Mouse (Mus musculus) midbrain, embryonic 14.5 days (tissue): ENCODE results near the gene Ptma. TPM values are rescaled to one million over a fixed set of nuclear protein-coding genes. Genes with fewer than 3 reads are reported as not detected.

Experiments used
- ATAC-seq: fragments of 200-750 bp; cut with Nextera tagmentation; 2 replicates; pipeline ENCODE4 v1.8.0; 2017; ENCODE audit warnings: moderate number of reproducible peaks, moderate library complexity; ENCODE audit not compliant: low FRiP score, low TSS enrichment
- DNase-seq: peaks from one replicate; pipeline ENCODE4 v3.0.0-alpha.2; 2015
- H3K27ac ChIP-seq: fragments of 300-500 bp; sonication (generic); replicated peaks from 2 replicates; pipeline ENCODE4 v1.5.1; 2014; ENCODE audit warnings: mild to moderate bottlenecking, low read depth, low read length, moderate library complexity
- H3K27me3 ChIP-seq: fragments of 300-500 bp; sonication (generic); 2 replicates; pipeline ENCODE4 v1.6.1; 2014; ENCODE audit warnings: low read length, control low read depth, mixed read lengths; ENCODE audit not compliant: control insufficient read depth, insufficient read depth
- H3K36me3 ChIP-seq: fragments of 300-500 bp; sonication (generic); 2 replicates; pipeline ENCODE4 v1.6.1; 2014; ENCODE audit warnings: low read length, control low read depth; ENCODE audit not compliant: control insufficient read depth, insufficient read depth
- H3K4me1 ChIP-seq: fragments of 300-500 bp; sonication (generic); 2 replicates; pipeline ENCODE4 v1.6.1; 2014; ENCODE audit warnings: mild to moderate bottlenecking, antibody characterized with exemption, low read length, control low read depth; ENCODE audit not compliant: control insufficient read depth, insufficient read depth
- H3K4me2 ChIP-seq: fragments of 300-500 bp; sonication (generic); 2 replicates; pipeline ENCODE4 v1.6.1; 2014; ENCODE audit warnings: mild to moderate bottlenecking, low read length, moderate library complexity
- H3K4me3 ChIP-seq: fragments of 300-500 bp; sonication (generic); replicated peaks from 2 replicates; pipeline ENCODE4 v1.5.1; 2014; ENCODE audit warnings: low read depth, low read length
- H3K9ac ChIP-seq: fragments of 300-500 bp; sonication (generic); replicated peaks from 2 replicates; pipeline ENCODE4 v1.6.1; 2014; ENCODE audit warnings: mild to moderate bottlenecking, low read length, moderate library complexity
- H3K9me3 ChIP-seq: fragments of 300-500 bp; sonication (generic); 2 replicates; pipeline ENCODE4 v1.6.1; 2016; ENCODE audit warnings: low read length, control low read depth, mixed read lengths; ENCODE audit not compliant: control insufficient read depth
- WGBS: fragments of 180-500 bp; shearing (Covaris S2); extraction: QIAGEN DNeasy Blood & Tissue Kit; methylation state at CpG from one replicate; pipeline ENCODE4 v1.1.7; 2014; 5-methylcytosine and 5-hydroxymethylcytosine counted together
- polyA plus RNA-seq: library from polyadenylated mRNA; unstranded; fragments of >200 nt; fragmentation: Nextera tagmentation; extraction: Ambion mirVana; gene quantifications from 2 replicates; pipeline ENCODE4 v1.2.1, GENCODE M21; 2014

Ptma gene
- polyA plus RNA-seq, 1 experiment from 2014 or later: 2,168 TPM

- 65% methylated on average over 3 of the region's 3 CpGs for WGBS
These were observed 9.4 kb upstream of the Ptma start for GRCm38 (mm10) chr1:86517076-86517475.

GRCm38 (mm10) chr1:86520361-86520760, 6.2 kb upstream of the Ptma start:
- ATAC-seq (no peak), DNase-seq (no peak)
- H3K27ac ChIP-seq: no peak overlapping the region
- no peak overlapping the region for H3K4me2 ChIP-seq
- H3K9ac ChIP-seq: no peak overlapping the region
- WGBS: 39% methylated on average over 7 of the region's 7 CpGs
- peaks cover 14% of the 10 kb centered on the region for H3K4me1 ChIP-seq
- H3K9me3 ChIP-seq: no peaks in the 10 kb centered on the region
- no peaks in the 10 kb centered on the region for H3K27me3 ChIP-seq
- no peak overlapping the region for H3K4me3 ChIP-seq
- H3K36me3 ChIP-seq: no peaks in the 10 kb centered on the region

More at GRCm38 (mm10) chr1:86517076-86517475, 9.4 kb upstream of the Ptma start:
- H3K9ac ChIP-seq: no peak overlapping the region
- no peak overlapping the region for H3K27ac ChIP-seq
- H3K27me3 ChIP-seq: no peaks in the 10 kb centered on the region
- ATAC-seq: no peak
- H3K4me3 ChIP-seq: no peak overlapping the region
- no peak for DNase-seq
- no peaks in the 10 kb centered on the region for H3K36me3 ChIP-seq
- H3K9me3 ChIP-seq: no peaks in the 10 kb centered on the region
- H3K4me2 ChIP-seq: no peak overlapping the region
- no peaks in the 10 kb centered on the region for H3K4me1 ChIP-seq

- DNase-seq (no peak), ATAC-seq (no peak)
- H3K27ac ChIP-seq: 0 out of 2 replicates have a peak overlapping the region, but pooled peaks have one; percentile 37
- H3K4me1 ChIP-seq: peaks cover 14% of the 10 kb centered on the region
- WGBS: 48% methylated on average over 7 of the region's 7 CpGs
- peak overlapping the region; percentile 34; the same call in 1 of the 2 replicates for H3K9ac ChIP-seq
- H3K4me2 ChIP-seq: no peak overlapping the region
- no peaks in the 10 kb centered on the region for H3K9me3 ChIP-seq
- no peak overlapping the region for H3K4me3 ChIP-seq
- no peaks in the 10 kb centered on the region for H3K36me3 ChIP-seq
- no peaks in the 10 kb centered on the region for H3K27me3 ChIP-seq
These were observed 4.1 kb upstream of the Ptma start for GRCm38 (mm10) chr1:86522286-86522871.

GRCm38 (mm10) chr1:86523776-86524618, 2.5 kb upstream of the Ptma start:
- Histone ChIP-seq H3K27me3 (no peaks in the 10 kb centered on the region), H3K27ac (peak overlapping the region; percentile 100), H3K4me1 (peaks cover 14% of the 10 kb centered on the region), H3K36me3 (peaks cover 3% of the 10 kb centered on the region), H3K4me2 (peak overlapping the region; percentile 96), H3K9ac (peak overlapping the region; percentile 52; the same call in 1 of the 2 replicates), H3K4me3 (no peak overlapping the region), H3K9me3 (no peaks in the 10 kb centered on the region)
- DNase-seq: no peak
- 91% methylated on average over 8 of the region's 8 CpGs for WGBS
- no peak for ATAC-seq

GRCm38 (mm10) chr1:86524619-86525498, 1.7 kb upstream of the Ptma start:
- no peaks in the 10 kb centered on the region for H3K9me3 ChIP-seq
- peak overlapping the region; percentile 100 for H3K4me3 ChIP-seq
- H3K9ac ChIP-seq: peak overlapping the region; percentile 89
- H3K36me3 ChIP-seq: peaks cover 12% of the 10 kb centered on the region
- ATAC-seq: peak; percentile 76
- WGBS: 1% methylated on average over 53 of the region's 53 CpGs
- H3K4me1 ChIP-seq: peaks cover 21% of the 10 kb centered on the region
- H3K27me3 ChIP-seq: no peaks in the 10 kb centered on the region
- H3K4me2 ChIP-seq: peak overlapping the region; percentile 96
- peak overlapping the region; percentile 100 for H3K27ac ChIP-seq
- DNase-seq: peak; percentile 100

- no peaks in the 10 kb centered on the region for H3K27me3 ChIP-seq
- peak overlapping the region; percentile 96 for H3K4me2 ChIP-seq
- peaks cover 23% of the 10 kb centered on the region for H3K4me1 ChIP-seq
- H3K4me3 ChIP-seq: peak overlapping the region; percentile 100
- under 1% methylated on average over 44 of the region's 44 CpGs for WGBS
- peak overlapping the region; percentile 89 for H3K9ac ChIP-seq
- ATAC-seq (peak; percentile 5), DNase-seq (no peak)
- peaks cover 13% of the 10 kb centered on the region for H3K36me3 ChIP-seq
- H3K9me3 ChIP-seq: no peaks in the 10 kb centered on the region
- peak overlapping the region; percentile 100 for H3K27ac ChIP-seq
These were observed 919 bp upstream of the Ptma start for GRCm38 (mm10) chr1:86525499-86526115.

- H3K36me3 ChIP-seq: peaks cover 25% of the 10 kb centered on the region
- H3K9me3 ChIP-seq: no peaks in the 10 kb centered on the region
- WGBS: under 1% methylated on average over 109 of the region's 111 CpGs
- 0 out of 2 replicates have a peak, but pooled peaks have one; percentile 0 for ATAC-seq
- H3K27me3 ChIP-seq: no peaks in the 10 kb centered on the region
- peaks cover 34% of the 10 kb centered on the region for H3K4me1 ChIP-seq
- H3K9ac ChIP-seq: peak overlapping the region; percentile 100
- H3K4me3 ChIP-seq: peak overlapping the region; percentile 100
- peak overlapping the region; percentile 94 for H3K27ac ChIP-seq
- DNase-seq: peak; percentile 65
- peak overlapping the region; percentile 95 for H3K4me2 ChIP-seq
These were observed 468 bp downstream of the Ptma start for GRCm38 (mm10) chr1:86526789-86527598.
